Mouse (Mus musculus) forebrain, embryonic 14.5 days (tissue): ENCODE data around the gene Rbm17. TPM values are rescaled to one million over a fixed set of nuclear protein-coding genes. Genes with fewer than 3 reads are reported as not detected.
A peak's percentile ranks its signal among the peaks of the same experiment; 100 is the strongest.
"Not testable (repeated sequence)": the region's sequence is repeated elsewhere in the genome, so short reads cannot be mapped to it uniquely, and the experiment has no call there.

ENCODE experiments used
- ATAC-seq: fragments of 200-750 bp; cut with Nextera tagmentation; 2 replicates; pipeline ENCODE4 v1.8.0; 2017; ENCODE audit warnings: mild to moderate bottlenecking, moderate library complexity
- DNase-seq: peaks from one replicate; pipeline ENCODE4 v3.0.0-alpha.2; 2015; ENCODE audit warnings: low spot score
- H3K27ac ChIP-seq: fragments of 300-500 bp; sonication (generic); 2 replicates; pipeline ENCODE4 v1.5.1; 2014; ENCODE audit warnings: low read depth, mild to moderate bottlenecking, control low read depth, low read length, moderate library complexity
- H3K27me3 ChIP-seq: fragments of 300-500 bp; sonication (generic); replicated peaks from 2 replicates; pipeline ENCODE4 v1.6.1; 2014; ENCODE audit warnings: low read length, control low read depth, mixed read lengths; ENCODE audit not compliant: control insufficient read depth, insufficient read depth
- H3K36me3 ChIP-seq: fragments of 300-500 bp; sonication (generic); 2 replicates; pipeline ENCODE4 v1.6.1; 2014; ENCODE audit warnings: low read length, control low read depth; ENCODE audit not compliant: control insufficient read depth, insufficient read depth
- H3K4me1 ChIP-seq: fragments of 300-500 bp; sonication (generic); 2 replicates; pipeline ENCODE4 v1.6.1; 2014; ENCODE audit warnings: antibody characterized with exemption, low read length, control low read depth; ENCODE audit not compliant: control insufficient read depth, insufficient read depth
- H3K4me2 ChIP-seq: fragments of 300-500 bp; sonication (generic); 2 replicates; pipeline ENCODE4 v1.6.1; 2014; ENCODE audit warnings: mild to moderate bottlenecking, control low read depth, low read length
- H3K4me3 ChIP-seq: fragments of 300-500 bp; sonication (generic); 2 replicates; pipeline ENCODE4 v1.5.1; 2014; ENCODE audit warnings: low read depth, low read length, control low read depth
- H3K9ac ChIP-seq: fragments of 300-500 bp; sonication (generic); 2 replicates; pipeline ENCODE4 v1.6.1; 2014; ENCODE audit warnings: mild to moderate bottlenecking, low read length, control low read depth, moderate library complexity
- H3K9me3 ChIP-seq: fragments of 300-500 bp; sonication (generic); replicated peaks from 2 replicates; pipeline ENCODE4 v1.6.1; 2016; ENCODE audit warnings: low read length, control low read depth, mixed read lengths; ENCODE audit not compliant: control insufficient read depth
- WGBS: fragments of 180-500 bp; shearing (Covaris S2); extraction: QIAGEN DNeasy Blood & Tissue Kit; methylation state at CpG from one replicate; pipeline ENCODE4 v1.1.7; 2014; 5-methylcytosine and 5-hydroxymethylcytosine counted together
- polyA plus RNA-seq: library from polyadenylated mRNA; unstranded; fragments of >200 nt; fragmentation: Nextera tagmentation; extraction: Ambion mirVana; gene quantifications from 2 replicates; pipeline ENCODE4 v1.2.1, GENCODE M21; 2014

Gene Rbm17
- polyA plus RNA-seq, 1 experiment from 2014 or later, result 133 TPM

GRCm38 (mm10) chr2:11546091-11546490 is 57.9 kb downstream of the Rbm17 start:
- H3K9ac ChIP-seq, result no peak overlapping the region
- H3K4me3 ChIP-seq, result no peak overlapping the region
- ATAC-seq (no peak), DNase-seq (no peak)
- WGBS, result 87% methylated on average over 8 of the region's 8 CpGs
- H3K4me1 ChIP-seq, result no peaks in the 10 kb centered on the region
- no peaks in the 10 kb centered on the region for H3K9me3 ChIP-seq
- no peak overlapping the region for H3K4me2 ChIP-seq
- no peak overlapping the region for H3K27ac ChIP-seq
- no peaks in the 10 kb centered on the region for H3K27me3 ChIP-seq
- no peaks in the 10 kb centered on the region for H3K36me3 ChIP-seq

GRCm38 (mm10) chr2:11545380-11545779 is 58.6 kb downstream of the Rbm17 start:
- H3K27ac ChIP-seq, result no peak overlapping the region
- no peak overlapping the region for H3K4me2 ChIP-seq
- H3K9me3 ChIP-seq, result no peaks in the 10 kb centered on the region
- DNase-seq (no peak), ATAC-seq (no peak)
- no peaks in the 10 kb centered on the region for H3K27me3 ChIP-seq
- no peaks in the 10 kb centered on the region for H3K4me1 ChIP-seq
- H3K36me3 ChIP-seq, result no peaks in the 10 kb centered on the region
- H3K9ac ChIP-seq, result no peak overlapping the region
- H3K4me3 ChIP-seq, result no peak overlapping the region
- WGBS, result 47% methylated on average over 1 of the region's 1 CpGs

- no peak for DNase-seq
Observed at GRCm38 (mm10) chr2:11544342-11544741, 59.6 kb downstream of the Rbm17 start.

GRCm38 (mm10) chr2:11543158-11543557 is 60.8 kb downstream of the Rbm17 start:
- no peak for ATAC-seq
- H3K27ac ChIP-seq, result no peak overlapping the region
- no peaks in the 10 kb centered on the region for H3K9me3 ChIP-seq
- H3K4me3 ChIP-seq, result no peak overlapping the region
- H3K4me2 ChIP-seq, result no peak overlapping the region
- no peaks in the 10 kb centered on the region for H3K36me3 ChIP-seq
- no peak for DNase-seq
- H3K27me3 ChIP-seq, result no peaks in the 10 kb centered on the region
- H3K4me1 ChIP-seq, result no peaks in the 10 kb centered on the region
- no peak overlapping the region for H3K9ac ChIP-seq
- 73% methylated on average over 7 of the region's 7 CpGs for WGBS

More at GRCm38 (mm10) chr2:11544342-11544741, 59.6 kb downstream of the Rbm17 start:
- no peak overlapping the region for H3K4me3 ChIP-seq
- ATAC-seq, result no peak
- H3K4me1 ChIP-seq, result no peaks in the 10 kb centered on the region
- H3K27me3 ChIP-seq, result no peaks in the 10 kb centered on the region
- no peaks in the 10 kb centered on the region for H3K9me3 ChIP-seq
- H3K9ac ChIP-seq, result no peak overlapping the region
- WGBS, result 85% methylated on average over 5 of the region's 5 CpGs
- H3K36me3 ChIP-seq, result no peaks in the 10 kb centered on the region
- no peak overlapping the region for H3K4me2 ChIP-seq
- no peak overlapping the region for H3K27ac ChIP-seq

GRCm38 (mm10) chr2:11542640-11543039 is 61.3 kb downstream of the Rbm17 start:
- H3K4me2 ChIP-seq, result no peak overlapping the region
- H3K4me3 ChIP-seq, result no peak overlapping the region
- H3K27ac ChIP-seq, result no peak overlapping the region
- no peaks in the 10 kb centered on the region for H3K27me3 ChIP-seq
- DNase-seq, result peak; percentile 70
- no peaks in the 10 kb centered on the region for H3K36me3 ChIP-seq
- no peaks in the 10 kb centered on the region for H3K9me3 ChIP-seq
- no peaks in the 10 kb centered on the region for H3K4me1 ChIP-seq
- 89% methylated on average over 1 of the region's 1 CpGs for WGBS
- ATAC-seq, result peak; percentile 75; the same call in 1 of the 2 replicates
- no peak overlapping the region for H3K9ac ChIP-seq

- Histone ChIP-seq H3K27me3 (no peaks in the 10 kb centered on the region), H3K4me1 (no peaks in the 10 kb centered on the region), H3K4me2 (no peak overlapping the region), H3K36me3 (no peaks in the 10 kb centered on the region), H3K27ac (no peak overlapping the region), H3K9ac (no peak overlapping the region), H3K9me3 (no peaks in the 10 kb centered on the region), H3K4me3 (no peak overlapping the region)
- DNase-seq (no peak), ATAC-seq (no peak)
- 97% methylated on average over 1 of the region's 1 CpGs for WGBS
Observed at GRCm38 (mm10) chr2:11542121-11542520, 61.8 kb downstream of the Rbm17 start.

- H3K36me3 ChIP-seq, ATAC-seq, H3K9ac ChIP-seq, H3K4me1 ChIP-seq, H3K4me3 ChIP-seq, H3K9me3 ChIP-seq, H3K27ac ChIP-seq, DNase-seq, H3K27me3 ChIP-seq, H3K4me2 ChIP-seq: not testable (repeated sequence)
- WGBS, result 40% methylated on average over 1 of the region's 1 CpGs
Observed at GRCm38 (mm10) chr2:11541528-11541927, 62.4 kb downstream of the Rbm17 start.

- no peaks in the 10 kb centered on the region for H3K27me3 ChIP-seq
- peak overlapping the region; percentile 81 for H3K4me2 ChIP-seq
- H3K9me3 ChIP-seq, result no peaks in the 10 kb centered on the region
- no peak overlapping the region for H3K27ac ChIP-seq
- H3K4me3 ChIP-seq, result peak overlapping the region; percentile 42
- WGBS, result 69% methylated on average over 8 of the region's 8 CpGs
- 0 out of 2 replicates have a peak, but pooled peaks cover 3% of the 10 kb centered on the region for H3K4me1 ChIP-seq
- DNase-seq (no peak), ATAC-seq (no peak)
- H3K9ac ChIP-seq, result no peak overlapping the region
- H3K36me3 ChIP-seq, result no peaks in the 10 kb centered on the region
Observed at GRCm38 (mm10) chr2:11535966-11536365, 68.0 kb downstream of the Rbm17 start.
